Mouse (Mus musculus): Measurements from ENCODE around the gene Fxr1. TPM values are rescaled to one million over a fixed set of nuclear protein-coding genes. Genes with fewer than 3 reads are reported as not detected.

Fxr1 gene
- 63.3 TPM for polyA plus RNA-seq (2017; shearing (Covaris generic))

GRCm38 (mm10) chr3:34019540-34020381, at the start of gene Fxr1:
Gene Fxr1 (plus strand): TSS chr3:34019943.

DNA sequence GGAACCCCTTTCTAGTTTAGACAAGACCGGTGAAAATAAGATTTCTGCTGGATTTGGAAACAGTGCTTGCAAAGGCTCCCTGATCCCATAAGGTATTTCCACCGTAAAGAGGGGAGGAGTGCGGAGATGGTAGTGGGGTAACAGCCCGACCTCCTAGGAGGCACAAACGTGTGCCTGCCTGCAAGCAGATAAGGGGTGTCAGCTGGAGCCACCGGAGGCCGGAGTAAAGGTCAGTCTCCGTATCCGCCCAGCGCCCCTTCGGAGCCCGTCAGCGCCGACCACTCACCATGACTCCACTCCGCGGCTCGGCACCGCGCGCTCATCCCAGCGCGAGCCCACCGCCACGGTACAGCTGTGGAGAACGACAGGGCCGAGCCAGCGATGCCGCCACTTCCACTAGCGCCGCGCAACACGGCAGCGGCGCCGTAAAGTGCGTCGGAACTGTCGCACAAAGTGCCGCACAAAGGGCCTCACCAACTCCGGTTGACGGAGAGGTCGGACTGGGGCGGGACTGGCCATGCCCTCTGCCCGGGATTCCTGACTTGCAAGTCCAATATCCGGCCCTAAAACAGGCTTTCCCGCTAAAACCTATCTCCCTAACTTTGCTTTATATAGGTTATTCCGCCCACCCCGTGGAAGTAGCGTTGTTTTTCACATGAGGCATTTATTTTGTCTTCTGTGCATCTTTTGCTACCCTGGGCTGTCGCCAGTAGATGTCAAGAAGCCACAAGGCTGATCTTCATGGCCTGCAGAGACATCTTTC, 61.3 kb downstream of the Fxr1 start, which contains the start of gene Dnajc19:
TSS of gene Dnajc19 (minus strand) at position 422 of the 763 bp plus-strand sequence.

Other genes starting within 250 kb of the Fxr1 start
- gene Ttc14, start 220.1 kb upstream of the Fxr1 start, polyA plus RNA-seq (2017; shearing (Covaris generic)): 125 TPM
- gene Ccdc39, start 175.6 kb upstream of the Fxr1 start, polyA plus RNA-seq (2017; shearing (Covaris generic)): not detected
- gene Dnajc19, start 61.4 kb downstream of the Fxr1 start, polyA plus RNA-seq (2017; shearing (Covaris generic)): 81.0 TPM

All from effector memory CD4-positive, alpha-beta T cell, adult 7 months (primary cell).